Mouse (Mus musculus) liver, embryonic 13.5 days (tissue): ENCODE measurements at regions not wholly inside any gene's neighbourhood (a gene's known extent, or its start where the extent isn't known, plus 50 kb on each side); places are given as distances from the start of the nearest gene placed in this dataset.

Experiments used
- ATAC-seq: fragments of 200-750 bp; cut with Nextera tagmentation; 2 replicates; pipeline ENCODE4 v1.8.0; 2017; ENCODE audit warnings: low read depth, mild to moderate bottlenecking, moderate number of reproducible peaks, moderate library complexity
- DNase-seq: peaks from one replicate; pipeline ENCODE4 v3.0.0; 2022
- H3K27ac ChIP-seq: fragments of 300-500 bp; sonication (generic); 2 replicates; pipeline ENCODE4 v1.5.1; 2015; ENCODE audit warnings: moderate library complexity, mild to moderate bottlenecking, inconsistent platforms
- H3K27me3 ChIP-seq: fragments of 300-500 bp; sonication (generic); 2 replicates; pipeline ENCODE4 v1.6.1; 2015; ENCODE audit warnings: mild to moderate bottlenecking, inconsistent platforms
- H3K36me3 ChIP-seq: fragments of 300-500 bp; sonication (generic); 2 replicates; pipeline ENCODE4 v1.6.1; 2015; ENCODE audit warnings: mild to moderate bottlenecking, inconsistent platforms
- H3K4me1 ChIP-seq: fragments of 300-500 bp; sonication (generic); replicated peaks from 2 replicates; pipeline ENCODE4 v1.6.1; 2015; ENCODE audit warnings: inconsistent platforms
- H3K4me2 ChIP-seq: fragments of 300-500 bp; sonication (generic); 2 replicates; pipeline ENCODE4 v1.6.1; 2015; ENCODE audit warnings: inconsistent platforms, mild to moderate bottlenecking, moderate library complexity
- H3K4me3 ChIP-seq: fragments of 300-500 bp; sonication (generic); replicated peaks from 2 replicates; pipeline ENCODE4 v1.5.1; 2015; ENCODE audit warnings: mild to moderate bottlenecking, inconsistent platforms
- H3K9ac ChIP-seq: fragments of 300-500 bp; sonication (generic); 2 replicates; pipeline ENCODE4 v1.6.1; 2015; ENCODE audit warnings: mild to moderate bottlenecking, inconsistent platforms
- H3K9me3 ChIP-seq: fragments of 300-500 bp; sonication (generic); replicated peaks from 2 replicates; pipeline ENCODE4 v1.6.1; 2016; ENCODE audit warnings: inconsistent platforms
- WGBS: fragments of 180-500 bp; shearing (Covaris S2); methylation state at CpG from one replicate; pipeline ENCODE4 v1.1.7; 2015; ENCODE audit not compliant: insufficient replicate concordance; 5-methylcytosine and 5-hydroxymethylcytosine counted together

- Histone ChIP-seq H3K9ac (no peak overlapping the region), H3K27me3 (no peaks in the 10 kb centered on the region), H3K36me3 (no peaks in the 10 kb centered on the region), H3K9me3 (no peaks in the 10 kb centered on the region), H3K4me3 (no peak overlapping the region), H3K27ac (no peak overlapping the region), H3K4me2 (no peak overlapping the region), H3K4me1 (no peaks in the 10 kb centered on the region)
- no peak for ATAC-seq
- no peak for DNase-seq
- WGBS = 43% methylated on average over 2 of the region's 2 CpGs
Measured at GRCm38 (mm10) chr6:35805738-35806137, 266.1 kb upstream of the Mtpn start.

GRCm38 (mm10) chr6:35804041-35804440 is 264.4 kb upstream of the Mtpn start:
- ATAC-seq (no peak), DNase-seq (no peak)
- no peaks in the 10 kb centered on the region for H3K27me3 ChIP-seq
- no peak overlapping the region for H3K4me3 ChIP-seq
- no peak overlapping the region for H3K4me2 ChIP-seq
- H3K9ac ChIP-seq = no peak overlapping the region
- no peak overlapping the region for H3K27ac ChIP-seq
- no peaks in the 10 kb centered on the region for H3K36me3 ChIP-seq
- 62% methylated on average over 3 of the region's 3 CpGs for WGBS
- no peaks in the 10 kb centered on the region for H3K4me1 ChIP-seq
- no peaks in the 10 kb centered on the region for H3K9me3 ChIP-seq

- Histone ChIP-seq H3K4me3 (no peak overlapping the region), H3K36me3 (no peaks in the 10 kb centered on the region), H3K27ac (no peak overlapping the region), H3K4me2 (no peak overlapping the region), H3K9me3 (no peaks in the 10 kb centered on the region), H3K27me3 (no peaks in the 10 kb centered on the region), H3K4me1 (no peaks in the 10 kb centered on the region), H3K9ac (no peak overlapping the region)
- DNase-seq (no peak), ATAC-seq (no peak)
- 76% methylated on average over 1 of the region's 1 CpGs for WGBS
Measured at GRCm38 (mm10) chr6:35779706-35780105, 240.0 kb upstream of the Mtpn start.

GRCm38 (mm10) chr6:35770907-35771306 is 231.2 kb upstream of the Mtpn start:
- Histone ChIP-seq H3K27me3 (no peaks in the 10 kb centered on the region), H3K36me3 (no peaks in the 10 kb centered on the region), H3K9me3 (no peaks in the 10 kb centered on the region), H3K4me2 (no peak overlapping the region), H3K9ac (no peak overlapping the region), H3K4me3 (no peak overlapping the region), H3K4me1 (no peaks in the 10 kb centered on the region), H3K27ac (no peak overlapping the region)
- WGBS = 67% methylated on average over 3 of the region's 3 CpGs
- DNase-seq (no peak), ATAC-seq (no peak)

- no peaks in the 10 kb centered on the region for H3K9me3 ChIP-seq
- ATAC-seq (no peak), DNase-seq (no peak)
- H3K36me3 ChIP-seq = no peaks in the 10 kb centered on the region
- no peaks in the 10 kb centered on the region for H3K4me1 ChIP-seq
- H3K27ac ChIP-seq = no peak overlapping the region
- WGBS = 67% methylated on average over 3 of the region's 3 CpGs
- H3K4me2 ChIP-seq = no peak overlapping the region
- H3K27me3 ChIP-seq = no peaks in the 10 kb centered on the region
- no peak overlapping the region for H3K4me3 ChIP-seq
- H3K9ac ChIP-seq = no peak overlapping the region
Measured at GRCm38 (mm10) chr6:35759606-35760246, 220.0 kb upstream of the Mtpn start.

- no peak for DNase-seq
- H3K36me3 ChIP-seq = no peaks in the 10 kb centered on the region
- no peak overlapping the region for H3K9ac ChIP-seq
- no peaks in the 10 kb centered on the region for H3K27me3 ChIP-seq
- WGBS = 12% methylated on average over 1 of the region's 1 CpGs
- H3K9me3 ChIP-seq = no peaks in the 10 kb centered on the region
- H3K4me3 ChIP-seq = no peak overlapping the region
- H3K4me1 ChIP-seq = no peaks in the 10 kb centered on the region
- no peak overlapping the region for H3K4me2 ChIP-seq
- no peak for ATAC-seq
- no peak overlapping the region for H3K27ac ChIP-seq
Measured at GRCm38 (mm10) chr6:35746034-35746433, 206.3 kb upstream of the Mtpn start.

- no peaks in the 10 kb centered on the region for H3K9me3 ChIP-seq
- H3K4me3 ChIP-seq = no peak overlapping the region
- WGBS = 64% methylated on average over 3 of the region's 3 CpGs
- H3K4me1 ChIP-seq = no peaks in the 10 kb centered on the region
- H3K27me3 ChIP-seq = no peaks in the 10 kb centered on the region
- H3K36me3 ChIP-seq = no peaks in the 10 kb centered on the region
- no peak overlapping the region for H3K27ac ChIP-seq
- DNase-seq = no peak
- H3K4me2 ChIP-seq = no peak overlapping the region
- ATAC-seq = no peak
- no peak overlapping the region for H3K9ac ChIP-seq
Measured at GRCm38 (mm10) chr6:35705587-35705986, 165.9 kb upstream of the Mtpn start.

- H3K27ac ChIP-seq = no peak overlapping the region
- no peak overlapping the region for H3K9ac ChIP-seq
- H3K4me1 ChIP-seq = no peaks in the 10 kb centered on the region
- H3K9me3 ChIP-seq = no peaks in the 10 kb centered on the region
- no peaks in the 10 kb centered on the region for H3K36me3 ChIP-seq
- H3K4me3 ChIP-seq = no peak overlapping the region
- ATAC-seq (no peak), DNase-seq (no peak)
- H3K27me3 ChIP-seq = no peaks in the 10 kb centered on the region
- H3K4me2 ChIP-seq = no peak overlapping the region
- WGBS = 55% methylated on average over 2 of the region's 2 CpGs
Measured at GRCm38 (mm10) chr6:35667062-35667461, 127.4 kb upstream of the Mtpn start.

GRCm38 (mm10) chr6:35651401-35651800 is 111.7 kb upstream of the Mtpn start:
- H3K27ac ChIP-seq = no peak overlapping the region
- DNase-seq = no peak
- H3K4me2 ChIP-seq = no peak overlapping the region
- H3K27me3 ChIP-seq = no peaks in the 10 kb centered on the region
- no peak overlapping the region for H3K9ac ChIP-seq
- H3K4me1 ChIP-seq = no peaks in the 10 kb centered on the region
- peak; percentile 70 for ATAC-seq
- H3K36me3 ChIP-seq = no peaks in the 10 kb centered on the region
- H3K4me3 ChIP-seq = no peak overlapping the region
- no peaks in the 10 kb centered on the region for H3K9me3 ChIP-seq
- WGBS = 39% methylated on average over 4 of the region's 4 CpGs

GRCm38 (mm10) chr6:35645210-35645609 is 105.5 kb upstream of the Mtpn start:
- WGBS = 71% methylated on average over 7 of the region's 7 CpGs
- no peak for DNase-seq

GRCm38 (mm10) chr6:35640672-35641071 is 101.0 kb upstream of the Mtpn start:
- no peak for DNase-seq
- no peaks in the 10 kb centered on the region for H3K4me1 ChIP-seq
- no peak overlapping the region for H3K27ac ChIP-seq
- ATAC-seq = no peak
- H3K4me2 ChIP-seq = no peak overlapping the region
- no peak overlapping the region for H3K4me3 ChIP-seq
- H3K27me3 ChIP-seq = no peaks in the 10 kb centered on the region
- no peaks in the 10 kb centered on the region for H3K36me3 ChIP-seq
- H3K9me3 ChIP-seq = no peaks in the 10 kb centered on the region
- no peak overlapping the region for H3K9ac ChIP-seq

More at GRCm38 (mm10) chr6:35645210-35645609, 105.5 kb upstream of the Mtpn start:
- H3K9me3 ChIP-seq = no peaks in the 10 kb centered on the region
- H3K9ac ChIP-seq = no peak overlapping the region
- no peak for ATAC-seq
- no peaks in the 10 kb centered on the region for H3K4me1 ChIP-seq
- no peaks in the 10 kb centered on the region for H3K27me3 ChIP-seq
- no peak overlapping the region for H3K27ac ChIP-seq
- no peak overlapping the region for H3K4me3 ChIP-seq
- no peaks in the 10 kb centered on the region for H3K36me3 ChIP-seq
- H3K4me2 ChIP-seq = no peak overlapping the region

GRCm38 (mm10) chr6:35608336-35608735 is 68.6 kb upstream of the Mtpn start:
- DNase-seq (no peak), ATAC-seq (no peak)
- Histone ChIP-seq H3K4me2 (no peak overlapping the region), H3K27ac (no peak overlapping the region), H3K4me3 (no peak overlapping the region), H3K9me3 (peaks cover 5% of the 10 kb centered on the region; the same call in 1 of the 2 replicates), H3K36me3 (no peaks in the 10 kb centered on the region), H3K4me1 (no peaks in the 10 kb centered on the region), H3K9ac (no peak overlapping the region), H3K27me3 (no peaks in the 10 kb centered on the region)
- 54% methylated on average over 2 of the region's 2 CpGs for WGBS
